Mouse (Mus musculus): ENCODE measurements around the gene Atp11a.

The Atp11a gene

DNA sequence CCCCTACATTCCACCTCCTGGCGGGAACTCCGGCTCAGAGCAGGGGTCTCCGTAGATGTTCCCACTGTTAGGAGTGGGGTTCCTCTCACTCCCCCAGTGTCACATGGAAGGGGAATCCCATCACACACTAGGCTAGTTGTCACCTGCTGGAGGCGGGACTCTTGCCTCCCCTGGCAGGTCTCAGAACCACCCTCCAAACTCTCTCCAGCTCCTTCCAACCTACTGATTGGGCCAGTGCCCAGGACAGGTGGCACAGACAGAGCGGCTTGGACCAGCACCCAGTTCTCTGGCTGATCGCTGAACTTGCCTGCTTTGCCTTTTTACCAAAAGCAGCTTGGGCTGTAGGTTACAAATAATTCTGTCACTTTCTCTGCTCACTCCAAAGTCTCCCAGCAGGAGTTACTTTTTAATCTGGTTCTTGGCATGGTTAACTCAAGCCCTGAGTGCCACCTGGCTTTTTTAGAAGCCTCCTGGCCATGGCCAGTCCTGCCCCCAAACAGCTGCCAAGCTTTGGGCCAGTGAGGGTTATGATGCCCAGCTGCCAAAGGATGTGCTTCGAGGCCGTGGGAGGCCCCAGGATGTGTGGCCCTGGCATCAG lies 117.5 kb downstream of the Atp11a start:
- DNase-seq: peak; percentile 83

DNA sequence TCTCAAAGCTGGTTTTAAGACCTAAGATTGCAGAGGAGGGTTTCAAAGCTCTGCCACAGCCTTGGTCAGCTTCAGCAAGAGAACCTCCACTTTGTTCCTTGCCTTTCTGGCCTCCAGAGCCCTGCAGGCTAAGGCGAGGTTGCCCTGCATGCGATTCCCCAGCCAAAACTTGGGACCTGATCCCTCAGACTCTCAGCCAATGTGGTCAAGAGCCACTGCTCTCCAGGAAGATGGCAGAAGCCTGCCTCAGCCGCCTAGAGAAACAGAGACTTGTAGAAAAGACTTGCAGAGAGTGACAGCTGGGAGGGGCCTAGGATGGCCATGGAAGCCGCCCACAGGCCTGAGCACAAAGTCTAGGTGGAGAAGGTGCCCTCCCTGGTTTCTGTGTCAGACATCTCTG lies 118.2 kb downstream of the Atp11a start:
- peak; percentile 31 for DNase-seq

DNA sequence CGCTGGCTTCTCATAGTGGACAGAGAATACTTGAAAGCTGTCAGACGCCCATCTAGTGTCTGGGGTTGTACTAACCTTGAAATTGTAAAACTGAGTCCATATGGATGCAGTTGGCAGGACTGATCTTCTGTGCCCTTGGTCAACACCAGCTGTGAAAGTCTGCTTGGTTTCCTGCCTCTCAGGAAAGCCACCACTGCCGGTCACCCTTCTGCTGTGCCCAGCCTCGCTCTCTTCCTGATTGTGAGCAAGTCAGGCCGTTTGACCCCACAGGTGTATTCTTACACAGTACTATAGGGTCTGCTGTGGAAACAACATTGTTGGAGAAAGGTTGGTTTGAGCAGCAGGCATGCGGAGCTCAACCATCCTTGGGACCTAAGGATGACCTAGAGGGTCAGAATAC lies 120.3 kb downstream of the Atp11a start:
- DNase-seq: no peak

DNA sequence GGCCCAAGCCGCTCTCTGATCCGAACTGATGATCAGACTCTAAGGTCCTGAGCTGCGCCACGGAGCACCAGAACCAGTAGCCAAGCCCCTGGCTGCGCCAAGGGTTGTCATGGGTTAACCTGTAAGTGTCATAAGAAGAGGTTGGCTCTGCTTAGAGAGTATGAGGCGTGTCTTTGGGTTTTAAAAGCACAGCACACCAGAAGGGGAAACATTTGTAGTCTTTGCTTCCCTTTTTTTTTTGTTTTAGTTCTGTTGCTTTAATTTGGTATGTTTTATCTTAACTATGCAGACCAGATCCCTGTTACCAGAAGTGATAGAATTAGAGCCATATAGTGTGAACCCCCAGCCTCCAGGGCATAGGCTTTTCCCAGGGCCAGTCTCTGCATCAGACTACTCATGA lies 123.3 kb downstream of the Atp11a start:
- DNase-seq: no peak

DNA sequence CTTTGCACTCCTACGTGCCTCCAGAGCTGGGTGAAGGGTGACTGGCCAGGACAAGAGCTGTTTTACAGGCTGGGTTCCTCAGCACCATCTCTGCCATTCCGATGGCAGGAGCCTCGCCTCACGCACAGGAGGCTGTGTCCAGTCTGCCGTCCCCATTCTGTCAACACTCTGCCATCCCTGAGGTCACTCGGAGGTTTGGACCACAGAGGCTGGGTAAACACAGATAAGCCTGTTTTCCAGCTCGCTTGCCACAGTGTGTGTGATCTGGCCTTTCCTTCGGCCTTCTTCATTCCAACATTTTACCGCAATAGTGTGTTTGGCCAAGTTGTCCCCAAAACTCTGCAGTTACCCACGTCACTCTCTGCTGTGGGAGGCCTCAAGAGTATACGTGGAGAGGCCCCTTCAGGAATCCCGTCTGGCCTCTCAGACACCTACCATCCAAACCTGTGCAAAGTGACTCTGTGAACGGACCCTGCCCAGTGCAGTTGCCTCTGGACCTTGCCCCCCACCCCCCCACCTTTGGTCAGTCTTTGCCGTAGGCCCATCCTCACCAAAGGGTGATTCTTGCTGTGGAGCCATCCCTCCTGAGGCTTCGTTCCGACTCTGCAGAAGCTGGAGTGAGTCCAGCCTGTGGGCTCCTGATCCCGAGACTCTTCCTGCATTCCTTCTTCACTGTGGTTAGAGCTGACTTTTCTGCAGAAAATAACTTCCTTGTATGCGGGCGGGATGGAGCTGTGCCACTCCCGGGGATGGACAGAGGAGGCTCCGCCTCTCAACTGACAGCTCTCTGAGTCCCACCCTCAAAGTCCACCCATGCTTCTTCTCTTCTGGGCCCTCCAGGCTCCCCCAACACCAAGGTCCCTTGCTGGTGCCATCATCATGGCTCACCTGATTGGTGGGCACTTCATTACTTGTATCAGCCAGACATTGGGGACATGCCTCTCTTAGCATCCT lies 126.5 kb downstream of the Atp11a start:
- no peak for DNase-seq

DNA sequence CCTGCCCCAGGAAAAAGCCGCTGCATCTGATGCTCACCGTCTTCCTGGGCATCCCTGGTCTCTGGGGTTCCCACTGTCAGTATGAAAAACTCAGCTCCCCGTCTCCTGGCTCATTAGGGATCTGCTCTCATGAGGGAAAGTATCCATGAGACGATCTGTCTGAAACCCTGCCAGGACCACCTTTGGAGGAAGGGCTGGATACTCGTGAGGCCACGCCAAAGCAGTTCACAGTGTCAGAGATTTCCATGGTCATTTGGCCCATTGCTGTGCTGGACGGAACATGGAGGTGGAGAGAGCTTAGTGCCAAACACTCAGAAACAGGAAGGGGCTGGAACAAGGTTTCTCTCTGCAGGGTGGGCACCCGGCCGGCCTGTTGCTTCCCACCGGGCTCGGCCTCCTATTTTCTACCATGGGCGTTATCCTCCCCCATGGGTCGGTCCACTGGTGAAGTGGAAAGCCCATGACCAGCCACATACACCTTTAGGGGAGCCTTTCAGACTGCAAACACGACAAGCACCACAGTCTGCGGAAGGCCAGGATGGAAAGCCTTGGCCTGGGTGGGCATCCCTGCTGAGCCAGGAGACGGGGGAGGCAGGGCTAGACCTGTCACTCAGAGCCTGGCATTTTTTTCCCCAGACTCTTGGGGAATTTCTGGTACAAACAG lies 131.1 kb downstream of the Atp11a start:
- DNase-seq: no peak

DNA sequence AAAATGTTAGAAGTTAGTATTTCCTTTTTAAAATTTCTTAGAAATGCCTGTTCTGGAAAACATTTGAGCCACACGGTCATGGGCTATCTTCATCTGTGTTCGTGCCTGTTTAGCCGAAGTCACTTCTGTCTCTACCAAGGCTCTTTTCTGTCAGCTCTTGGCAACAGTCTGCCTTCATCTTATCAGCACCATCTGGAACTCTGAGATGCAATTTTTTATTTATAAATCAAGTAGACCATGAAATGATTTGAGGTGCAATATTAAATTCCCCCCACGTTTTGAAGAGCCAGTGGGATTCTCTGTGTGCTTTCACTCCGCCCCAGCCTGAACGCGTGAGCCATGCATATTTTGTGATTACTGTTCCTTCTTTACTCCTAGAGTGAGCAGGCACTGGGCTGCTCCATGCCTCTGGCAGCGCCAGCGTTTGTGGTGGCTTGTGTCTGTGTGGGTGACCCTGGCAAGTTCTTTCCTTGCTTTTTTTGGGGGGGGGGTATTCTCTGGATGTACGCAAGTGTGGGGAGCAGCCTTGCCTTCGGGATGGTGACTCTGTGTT lies 132.3 kb downstream of the Atp11a start:
- no peak for DNase-seq

DNA sequence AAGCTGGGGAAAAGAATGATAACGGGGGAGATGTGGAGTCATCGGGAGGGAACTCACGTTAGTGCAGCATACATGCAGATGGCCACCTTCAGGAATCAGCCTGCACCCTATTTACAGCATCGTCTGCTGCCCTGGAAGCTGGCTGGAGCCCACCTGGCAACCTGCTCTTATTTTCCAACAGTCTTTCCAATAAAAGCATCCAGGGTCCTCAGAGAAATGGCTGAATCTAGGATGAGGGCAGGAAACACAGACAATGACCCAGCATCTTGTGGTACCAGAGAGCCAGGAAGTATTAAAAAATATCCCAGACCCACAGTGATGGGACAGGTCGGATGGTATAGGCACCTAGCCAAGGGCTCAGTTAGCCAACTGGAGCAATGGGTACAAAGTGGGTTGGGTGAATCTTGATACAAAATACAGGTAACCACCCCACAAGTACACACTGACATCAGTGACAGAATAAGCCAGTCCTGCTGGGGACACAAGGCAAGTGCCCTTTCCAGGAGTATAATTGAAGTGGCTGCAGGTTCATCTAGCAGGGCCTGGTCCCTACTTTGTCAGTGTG lies 136.2 kb downstream of the Atp11a start:
- DNase-seq: no peak

DNA sequence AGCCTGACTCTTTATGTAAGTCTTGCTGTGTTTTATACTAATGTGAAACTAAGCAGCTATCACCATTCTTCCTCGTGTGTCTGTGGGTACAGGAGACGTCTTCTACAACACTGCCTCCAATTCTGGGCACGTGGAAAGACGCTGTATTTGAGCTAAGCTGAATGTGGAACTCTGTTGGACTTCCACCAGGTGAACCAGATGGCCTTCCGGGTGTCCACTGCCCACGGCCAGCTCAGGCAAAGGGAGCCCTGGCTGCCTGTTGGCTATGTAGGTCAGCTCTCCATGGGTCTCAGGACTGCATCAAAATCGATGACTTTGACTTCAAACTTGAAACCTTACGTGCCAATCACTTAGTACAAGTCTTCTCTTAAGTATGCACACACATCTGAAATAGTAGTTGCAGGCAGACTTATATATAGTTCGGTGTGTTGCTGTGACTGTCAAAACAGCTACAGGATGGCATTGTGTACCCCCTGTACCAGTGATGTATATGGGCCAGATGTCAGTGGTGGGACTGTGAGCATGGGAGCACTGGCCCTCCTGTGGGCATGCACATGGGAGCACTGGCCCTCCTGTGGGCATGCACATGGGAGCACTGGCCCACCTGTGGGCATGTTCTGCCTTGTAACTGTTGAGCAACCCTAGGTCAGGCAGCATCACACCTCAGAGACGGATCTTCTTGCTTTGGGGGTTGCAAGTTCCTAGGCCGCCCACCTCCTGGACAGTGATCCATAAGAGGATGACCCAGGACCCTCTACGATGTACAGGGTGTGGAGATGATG lies 137.2 kb downstream of the Atp11a start:
- no peak for DNase-seq

DNA sequence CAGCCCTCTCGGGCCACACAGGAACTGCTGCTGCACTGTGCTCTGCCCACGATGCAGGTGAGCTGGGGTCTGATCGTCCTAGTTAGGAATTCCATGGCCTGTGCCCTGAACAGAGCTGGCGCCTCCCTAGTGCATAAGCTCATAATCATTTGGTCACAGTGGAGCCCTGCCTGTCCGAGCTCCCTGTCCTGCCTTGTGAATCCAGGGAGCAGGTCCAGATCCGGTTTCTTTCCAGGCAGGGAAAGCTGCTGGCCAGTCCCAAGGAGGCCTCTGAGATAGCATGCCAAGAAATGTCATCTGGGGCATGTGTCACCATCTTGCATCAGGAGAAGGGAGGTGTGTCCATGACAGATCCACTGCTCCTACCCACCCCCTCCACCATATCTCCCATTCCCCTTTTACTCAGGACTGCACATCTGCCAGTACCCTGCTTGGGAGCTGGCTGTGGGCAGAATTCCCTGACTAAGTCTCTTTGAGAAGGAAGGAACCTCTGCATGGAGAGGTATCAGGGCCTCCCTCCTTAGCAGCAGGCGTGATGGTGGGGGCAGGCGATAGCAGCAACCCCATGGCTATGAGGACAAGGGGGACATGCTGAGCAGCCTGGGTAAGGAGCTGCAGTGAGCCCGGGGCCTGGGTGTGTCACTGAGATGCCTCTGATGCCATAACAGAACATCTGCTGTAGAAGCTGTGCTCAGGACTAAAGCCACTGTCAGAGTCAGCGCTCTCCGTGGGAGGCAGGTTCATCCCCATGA lies 138.1 kb downstream of the Atp11a start:
- no peak for DNase-seq

DNA sequence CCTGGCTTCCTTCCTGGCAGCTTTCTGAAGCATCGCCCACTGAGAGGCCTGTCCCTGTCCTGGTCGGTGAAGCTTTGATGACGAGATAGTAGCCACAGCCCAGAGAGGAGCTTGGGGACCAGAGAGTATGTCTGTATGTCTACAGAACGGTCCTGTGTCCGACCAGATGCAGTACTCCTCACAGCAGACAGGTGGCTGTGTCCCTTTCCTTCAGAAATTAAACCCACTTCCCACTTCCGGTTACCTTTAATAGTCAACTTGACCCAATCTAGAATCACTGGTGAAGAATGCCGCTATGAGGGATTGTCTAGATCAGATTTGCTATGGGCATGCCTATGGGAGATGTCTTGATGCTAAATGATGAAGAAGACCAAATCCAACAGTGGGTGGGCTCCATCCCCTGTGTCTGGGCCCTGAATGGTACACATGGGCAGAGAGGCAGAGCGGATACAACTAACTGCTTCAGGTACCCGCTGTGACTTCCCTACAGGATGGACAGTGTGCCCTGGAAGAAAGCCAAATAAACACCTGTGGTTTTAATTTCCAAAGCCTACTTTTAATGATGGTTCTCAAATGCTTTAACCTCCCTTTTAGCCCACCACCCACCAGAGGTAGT lies 138.8 kb downstream of the Atp11a start:
- DNase-seq: no peak

DNA sequence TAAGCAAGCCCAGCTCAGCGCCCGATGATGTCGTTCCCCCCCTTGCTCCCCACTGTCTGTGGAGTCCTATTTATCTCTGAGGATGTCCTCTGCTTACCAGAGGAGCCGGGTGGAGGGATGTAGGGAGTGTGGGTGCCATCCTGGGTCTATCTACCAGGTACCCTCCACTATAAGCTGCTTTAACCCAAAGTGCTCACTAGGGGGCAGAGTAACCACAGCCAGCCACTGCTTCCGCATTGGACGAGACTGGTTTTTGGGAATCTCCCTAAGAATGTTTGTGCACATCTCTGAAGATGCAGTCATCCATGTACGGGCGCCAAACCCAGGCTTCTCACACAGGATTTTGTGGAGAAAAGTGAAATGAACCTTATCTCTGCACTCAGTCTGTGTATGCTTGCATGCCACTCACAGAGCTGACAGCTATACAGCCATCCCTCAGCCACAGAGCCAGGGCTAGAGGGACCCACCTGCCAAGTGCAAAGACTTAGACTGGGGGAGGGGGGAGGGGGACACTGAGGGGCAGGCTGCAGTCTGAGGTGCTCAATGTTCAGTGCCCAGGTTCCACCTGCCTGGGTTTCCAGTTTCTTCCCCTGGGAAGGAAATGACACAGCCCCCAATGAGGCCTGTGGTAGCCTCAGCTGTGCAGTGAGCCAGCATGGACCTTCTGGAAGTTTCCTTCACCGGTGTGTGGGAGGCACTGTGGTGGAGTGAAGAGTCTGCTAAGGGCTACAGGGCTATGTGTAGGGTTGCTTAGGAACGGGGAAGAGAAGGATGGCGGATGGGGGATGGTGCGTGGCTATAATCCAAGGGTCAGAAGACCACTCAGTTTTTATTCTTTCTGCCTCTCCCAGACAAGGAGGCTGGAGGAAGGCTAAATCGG lies 139.9 kb downstream of the Atp11a start:
- DNase-seq: peak; percentile 74

DNA sequence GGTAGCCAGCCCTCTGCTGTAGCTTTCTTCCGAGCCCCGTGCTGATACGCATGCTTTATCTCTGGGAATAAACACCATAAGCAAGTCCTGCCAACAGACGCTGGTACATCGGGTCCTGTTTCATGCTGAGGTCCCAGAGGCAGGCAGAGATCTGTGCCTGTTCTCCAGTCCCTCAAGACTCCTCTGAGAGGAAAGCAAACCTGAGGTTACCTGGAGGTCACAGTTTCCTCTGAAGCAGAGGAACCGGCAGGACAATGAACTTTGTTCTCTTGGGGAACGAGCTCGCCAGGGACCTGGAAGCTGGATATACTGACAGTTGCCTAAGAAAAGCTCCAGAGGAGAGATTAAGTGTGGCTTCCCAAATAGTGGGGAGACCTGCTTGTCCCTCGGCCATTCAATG lies 141.0 kb downstream of the Atp11a start:
- peak; percentile 59 for DNase-seq

DNA sequence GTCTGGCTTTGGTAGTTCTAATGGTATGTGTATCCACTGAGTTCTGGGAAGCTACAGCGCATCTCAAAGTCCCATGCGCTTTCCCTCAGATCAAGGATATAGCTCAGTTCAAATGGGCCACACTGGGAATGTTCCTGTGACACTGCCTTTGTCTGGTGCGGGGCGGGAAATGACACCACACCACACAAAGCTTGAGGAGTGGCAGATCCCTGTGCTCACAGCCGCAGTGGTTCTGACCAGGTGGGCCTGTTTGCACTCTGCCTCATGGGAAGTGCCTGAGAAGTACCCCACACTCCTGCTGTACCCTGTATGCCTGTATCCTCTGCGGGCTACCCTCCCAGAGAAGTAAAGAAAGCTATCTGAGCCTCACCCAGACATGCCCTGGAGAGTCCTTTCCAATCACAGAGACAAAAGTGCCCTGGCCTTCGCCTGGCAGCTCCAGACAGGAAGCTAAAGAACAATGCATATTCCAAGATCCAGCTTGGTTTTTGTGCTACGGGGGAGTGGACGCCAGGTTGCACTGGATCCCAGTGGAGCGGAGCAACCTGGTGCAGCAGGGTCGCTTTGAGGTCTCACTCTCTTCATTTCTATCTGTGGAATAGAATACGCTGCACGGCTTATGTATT lies 147.1 kb downstream of the Atp11a start:
- peak; percentile 29 for DNase-seq

DNA sequence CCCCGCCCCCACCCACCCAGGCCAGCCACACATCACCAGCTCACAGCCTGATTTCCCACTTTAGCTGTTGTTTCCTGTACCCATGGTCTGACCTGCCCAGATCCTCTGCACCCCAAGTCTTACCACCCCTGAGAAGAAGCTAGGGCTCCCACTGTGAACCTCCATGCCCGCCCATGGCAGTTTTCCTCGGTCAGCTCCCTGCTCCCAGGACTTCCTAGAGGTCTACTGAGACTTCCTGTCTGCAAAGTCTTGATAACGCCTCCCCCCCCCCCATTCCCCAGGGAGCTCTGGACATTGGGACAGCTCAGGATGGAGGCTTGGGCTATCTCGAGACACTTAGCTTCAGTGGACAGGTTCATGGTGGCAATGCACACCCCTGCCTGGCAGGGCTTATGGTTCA lies 148.3 kb downstream of the Atp11a start:
- no peak for DNase-seq

DNA sequence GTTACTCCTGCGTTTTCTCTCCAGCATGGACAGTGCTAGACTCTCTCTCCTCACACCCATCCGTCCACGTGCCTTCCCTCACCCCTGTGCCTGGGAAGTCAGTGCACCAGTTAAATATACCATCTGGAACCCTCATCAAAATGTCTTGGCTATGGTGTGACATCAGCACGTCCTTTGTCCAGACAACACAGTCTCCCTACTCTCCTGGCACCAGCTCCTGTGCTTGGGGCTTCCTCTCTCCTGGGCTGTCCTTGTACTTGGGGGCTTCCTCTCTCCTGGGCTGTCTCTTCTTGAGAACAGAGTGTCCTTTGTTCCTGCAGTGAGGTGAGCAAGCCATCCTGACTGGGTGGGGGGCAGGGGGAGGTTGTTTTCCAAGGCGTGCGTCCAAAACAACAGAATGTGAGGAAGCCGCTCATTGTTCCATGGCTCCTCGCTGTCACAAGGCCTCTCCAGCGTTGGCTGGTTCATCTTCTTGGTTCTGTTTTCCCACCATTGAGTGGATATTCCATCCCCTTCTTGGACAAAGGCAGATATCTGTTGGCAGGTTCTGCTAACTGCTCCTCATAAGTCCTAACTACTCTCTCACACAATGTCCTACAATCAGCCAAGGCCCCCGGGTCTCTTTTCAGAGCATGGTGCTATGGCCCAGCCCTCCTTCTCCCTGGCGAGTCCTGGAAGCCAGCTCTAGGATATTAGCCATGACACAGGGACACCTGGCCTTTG lies 148.9 kb downstream of the Atp11a start:
- DNase-seq: peak; percentile 65

DNA sequence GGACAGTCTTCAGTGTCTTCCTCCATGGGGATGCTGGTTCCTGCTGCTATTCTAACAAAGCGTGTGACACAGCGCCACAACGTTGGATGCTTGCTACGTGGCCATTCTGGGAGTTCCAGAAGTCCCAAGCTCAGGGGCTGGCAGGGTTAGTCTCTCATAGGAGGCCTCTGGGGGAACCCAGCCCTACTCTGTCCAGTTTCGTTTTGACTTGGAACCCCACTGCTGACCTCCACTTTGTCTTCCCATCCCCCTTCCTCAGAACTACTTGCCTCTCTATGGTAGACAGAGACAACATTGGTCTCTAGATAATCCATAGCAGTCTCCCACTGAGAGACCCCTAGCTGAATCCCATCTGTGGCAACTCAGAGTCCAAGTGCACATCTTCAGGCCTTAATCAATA lies 149.8 kb downstream of the Atp11a start:
- DNase-seq: no peak

DNA sequence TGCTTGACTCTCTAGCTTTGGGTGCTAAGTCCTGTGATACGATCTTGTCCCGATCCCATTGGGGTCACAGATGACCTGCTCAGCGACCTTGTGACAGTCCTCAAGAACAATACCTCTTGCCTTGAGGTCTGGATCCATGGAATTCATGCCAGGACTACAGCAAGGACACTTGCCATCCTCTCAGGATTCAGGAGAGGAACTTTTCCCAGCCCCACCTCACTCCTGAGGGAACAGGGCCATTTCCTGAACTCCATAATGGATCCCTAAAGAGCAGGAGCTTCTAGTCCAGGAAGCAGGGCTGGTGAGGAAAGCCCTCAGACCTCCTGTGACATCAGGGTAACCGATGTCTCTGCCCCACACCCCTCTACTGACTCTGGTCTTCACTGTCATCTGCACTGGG lies 150.9 kb downstream of the Atp11a start:
- DNase-seq: no peak

DNA sequence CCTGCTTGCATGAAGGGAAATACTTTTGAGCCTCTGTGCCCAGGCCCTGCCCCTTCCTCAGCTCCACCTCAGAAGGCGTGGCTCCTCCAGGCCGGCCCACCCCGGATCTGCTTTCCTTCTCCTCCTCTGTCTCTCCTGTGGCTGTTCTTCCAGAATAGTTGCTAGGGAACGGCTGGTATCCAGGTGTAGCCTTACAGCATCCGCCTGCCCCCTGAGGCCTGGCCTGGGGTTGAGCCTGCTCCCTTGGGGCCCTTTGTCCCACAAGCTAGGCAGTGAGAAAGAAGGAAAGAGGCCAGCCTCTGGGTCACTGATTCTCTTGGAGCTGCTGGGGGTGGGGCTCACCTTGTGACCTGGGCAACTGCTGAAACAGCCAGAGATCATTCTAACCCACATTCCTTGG lies 155.2 kb downstream of the Atp11a start:
- peak; percentile 82 for DNase-seq
